Mouse (Mus musculus) layer of hippocampus, adult 18-20 months (tissue): ENCODE data around the gene Arid5b. TPM values are rescaled to one million over a fixed set of nuclear protein-coding genes. Genes with fewer than 3 reads are reported as not detected.

Experiments used
- DNase-seq, 2 experiments: peaks; one replicate each; pipeline ENCODE4 v3.0.0; 2022; ENCODE audit warnings: low spot score in 2 of 2
- total RNA-seq, 2 experiments: library from RNA; stranded (reverse); gene quantifications; 2 replicates each; pipeline ENCODE4 v1.2.3; 2021

The Arid5b gene
- total RNA-seq, 2 experiments from 2014 or later, result 26.9 to 33.5 TPM

DNA sequence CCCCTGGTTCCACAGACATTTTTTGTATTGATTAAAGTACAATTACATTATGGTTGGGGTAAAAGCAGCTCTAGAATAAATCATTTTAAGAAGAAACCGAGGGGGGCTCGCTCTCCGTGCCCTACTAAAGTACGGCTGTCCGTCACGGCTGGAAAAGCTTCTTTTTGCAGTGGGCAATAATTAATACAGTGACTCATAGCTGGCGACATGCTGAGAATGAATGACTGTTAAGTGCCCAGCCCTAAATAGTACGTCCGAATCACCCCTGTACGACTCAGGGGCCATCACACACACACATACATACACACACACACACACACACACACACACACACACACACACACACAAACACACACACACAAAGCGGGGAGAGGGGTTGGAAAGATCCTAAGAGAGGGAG, 75.2 kb downstream of the Arid5b start:
- no peak for DNase-seq

DNA sequence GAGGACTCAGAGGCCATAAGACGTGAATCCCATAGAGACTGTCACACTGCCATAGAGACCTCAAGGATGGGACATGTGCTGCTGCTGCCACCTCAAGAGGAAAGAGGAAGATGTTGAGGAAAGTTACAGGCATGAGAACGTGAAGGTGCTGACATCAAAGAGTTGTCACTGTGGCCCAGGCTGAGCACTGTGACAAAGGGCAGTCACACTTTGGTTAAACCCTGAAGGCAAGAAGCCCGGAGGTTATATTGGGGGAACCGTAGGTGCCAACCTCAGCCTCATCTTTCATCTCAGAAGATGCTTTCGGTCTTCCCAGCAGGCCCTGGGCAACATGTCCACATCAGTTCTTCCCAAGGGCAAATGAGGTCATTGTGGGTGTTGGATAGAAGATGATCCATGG, 79.1 kb downstream of the Arid5b start:
- DNase-seq, result no peak

DNA sequence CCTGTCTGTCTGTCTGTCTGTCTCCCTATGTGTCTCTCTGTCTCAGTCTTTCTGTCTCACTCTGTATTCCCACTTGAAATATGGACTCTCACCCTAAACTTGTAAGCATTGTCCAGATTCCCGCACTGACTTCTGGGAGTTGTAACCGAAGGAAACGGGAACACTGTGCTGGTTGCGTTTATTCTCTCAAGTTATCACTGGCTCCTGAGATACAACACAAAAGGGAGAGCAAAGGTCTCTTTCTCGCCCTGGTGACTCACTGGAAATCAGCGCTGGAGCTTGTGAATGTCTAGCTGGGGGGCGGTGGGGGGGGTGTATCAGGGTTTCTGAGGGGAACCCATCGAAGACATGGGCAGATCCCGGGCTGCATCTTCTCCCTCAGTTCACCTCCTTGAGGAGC, 82.2 kb downstream of the Arid5b start:
- no peak for DNase-seq

DNA sequence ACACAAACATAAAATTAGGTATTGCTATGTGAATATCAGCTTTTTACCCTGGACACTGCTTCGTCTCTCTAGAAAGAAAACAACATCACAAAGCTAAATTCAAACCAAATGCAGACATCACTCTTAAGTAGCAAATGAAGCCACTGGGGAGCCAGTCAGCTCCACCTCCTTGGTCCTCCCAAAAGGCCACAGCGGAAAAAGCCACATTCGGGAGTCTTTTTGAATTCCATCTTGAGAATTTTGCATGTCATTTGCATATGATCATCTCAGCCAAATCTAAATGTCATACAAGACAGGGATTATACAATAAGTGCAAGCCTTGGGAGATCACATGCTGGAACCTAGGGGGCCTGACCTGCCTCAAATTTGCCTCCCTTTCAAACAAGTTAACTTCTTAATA, 85.0 kb downstream of the Arid5b start:
- DNase-seq, result no peak

DNA sequence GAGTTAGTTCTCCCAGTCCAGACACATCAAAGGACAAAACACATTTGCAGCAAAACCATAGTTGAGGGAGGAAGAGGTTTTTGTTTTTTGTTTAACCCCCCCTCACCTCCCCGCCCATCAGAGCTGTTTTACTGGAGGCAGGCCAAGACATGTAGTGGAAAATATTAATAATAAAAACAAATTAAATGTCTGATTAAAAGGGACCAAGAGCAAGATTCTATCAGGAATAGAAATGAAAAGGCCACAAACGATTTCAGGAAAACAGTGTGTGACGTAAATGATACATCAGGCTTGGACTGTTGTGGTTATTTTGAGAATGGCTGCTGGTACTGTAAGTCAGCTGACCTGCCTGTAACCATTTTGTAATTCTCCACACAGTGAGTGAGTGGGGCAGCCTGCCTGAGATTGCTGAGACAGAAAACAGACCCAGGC, 85.7 kb downstream of the Arid5b start:
- DNase-seq, result no peak

DNA sequence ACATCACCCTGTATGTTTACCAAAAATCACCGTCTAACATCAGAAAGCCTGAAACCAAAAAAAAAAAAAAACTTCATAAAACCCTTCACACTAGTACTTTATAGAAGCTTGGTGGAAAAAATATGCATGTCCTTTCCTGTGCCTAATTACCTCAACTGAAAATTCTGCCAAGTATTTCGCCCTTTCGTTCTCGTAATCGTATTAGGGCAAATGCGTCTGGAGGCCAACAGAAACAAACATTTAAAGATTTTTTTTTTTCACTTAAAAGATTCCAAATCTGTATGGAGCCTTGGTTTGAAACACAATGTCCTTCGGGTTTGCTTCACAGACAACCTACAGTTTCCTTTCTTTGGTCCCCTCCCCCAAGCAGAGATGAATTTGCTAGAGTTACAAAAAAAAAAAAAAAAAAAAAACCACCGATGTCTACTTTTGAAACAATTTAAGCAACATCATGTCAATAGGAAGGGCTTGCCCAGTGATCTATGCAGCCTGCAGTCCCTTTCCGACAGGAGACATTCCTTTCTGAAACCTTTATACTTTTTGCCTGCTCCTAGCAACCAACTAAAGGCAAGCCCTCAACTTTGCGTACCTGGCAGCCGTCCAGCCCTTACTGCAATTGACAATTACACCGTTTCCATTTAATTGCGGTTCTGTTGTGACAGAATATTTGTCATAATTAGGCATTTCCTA, 86.7 kb downstream of the Arid5b start:
- DNase-seq, result peak in 1 of 2 experiments; percentile 56

DNA sequence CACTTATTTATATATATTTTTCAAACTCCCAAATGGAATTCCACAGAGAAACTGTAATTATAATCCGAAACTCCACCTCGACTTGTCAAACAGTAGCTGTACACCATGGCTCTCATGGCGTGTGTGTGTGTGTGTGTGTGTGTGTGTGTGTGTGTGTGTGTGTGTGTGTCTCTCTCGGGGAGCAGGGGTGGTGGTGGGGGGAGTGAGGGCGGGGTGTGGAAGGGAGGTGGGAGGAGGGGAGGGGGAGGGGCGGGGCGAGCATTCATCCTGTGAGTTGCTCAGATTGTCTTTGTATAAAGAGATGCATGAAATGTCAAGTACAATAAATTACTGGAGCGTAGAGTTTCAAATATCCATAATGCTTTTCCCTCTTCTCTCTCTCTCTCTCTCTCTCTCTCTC, 87.4 kb downstream of the Arid5b start:
- no peak for DNase-seq

DNA sequence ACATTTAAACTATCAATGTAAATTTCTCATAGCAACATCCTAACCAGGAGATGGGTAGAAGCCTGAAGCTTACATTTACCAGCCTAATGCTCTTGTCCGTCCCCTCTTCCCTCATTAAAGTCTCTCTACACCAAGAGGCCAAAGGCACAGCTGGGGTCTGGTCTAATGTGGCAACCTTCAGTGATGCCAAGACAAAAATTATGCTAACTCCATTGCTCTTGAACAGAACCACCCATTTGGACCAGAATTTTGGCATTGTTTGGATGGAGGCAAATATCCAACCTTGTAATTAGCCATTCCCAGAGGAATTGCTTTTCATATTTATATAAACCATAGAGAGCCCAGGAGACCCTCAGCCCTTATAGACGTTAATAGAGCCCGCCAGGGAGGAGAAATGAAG, 88.7 kb downstream of the Arid5b start:
- DNase-seq, result no peak

DNA sequence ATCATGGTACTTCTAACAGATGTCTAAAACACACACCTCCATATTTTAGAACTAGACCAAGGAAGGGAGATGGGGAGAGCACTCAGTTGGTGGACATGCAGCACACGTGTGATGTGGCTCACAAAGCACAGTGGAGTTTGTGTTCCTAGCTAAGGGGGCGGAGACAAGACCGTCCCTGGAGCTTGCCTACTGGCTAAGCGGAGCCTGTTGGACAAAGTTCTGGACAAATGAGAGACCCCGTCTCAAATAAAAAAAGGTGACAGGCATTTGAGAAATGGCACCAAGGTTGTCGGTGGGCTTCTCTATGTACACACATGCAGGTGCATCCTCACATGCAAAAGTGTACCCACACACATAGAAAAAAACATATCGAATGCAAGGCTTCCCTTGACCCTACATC, 95.4 kb downstream of the Arid5b start:
- DNase-seq, result no peak

DNA sequence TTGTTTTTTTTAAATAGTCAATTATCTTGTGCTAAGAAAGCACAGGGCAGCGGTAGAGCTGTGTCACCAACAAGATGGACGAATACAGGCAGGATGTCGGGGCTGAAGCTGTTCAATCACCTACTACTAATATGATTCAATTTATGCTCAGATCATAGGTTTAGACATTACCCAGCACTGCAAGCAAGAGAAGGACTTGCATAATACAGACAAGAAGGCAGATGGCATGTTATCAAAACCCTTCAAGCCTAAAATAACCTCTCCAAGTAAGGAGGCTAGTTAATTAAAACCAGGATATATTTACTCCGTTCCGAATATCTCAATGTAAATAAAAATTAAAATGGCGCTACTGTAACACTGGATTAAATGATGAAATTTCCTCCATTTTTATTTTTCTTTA, 96.3 kb downstream of the Arid5b start:
- peak in 1 of 2 experiments; percentile 51 for DNase-seq

DNA sequence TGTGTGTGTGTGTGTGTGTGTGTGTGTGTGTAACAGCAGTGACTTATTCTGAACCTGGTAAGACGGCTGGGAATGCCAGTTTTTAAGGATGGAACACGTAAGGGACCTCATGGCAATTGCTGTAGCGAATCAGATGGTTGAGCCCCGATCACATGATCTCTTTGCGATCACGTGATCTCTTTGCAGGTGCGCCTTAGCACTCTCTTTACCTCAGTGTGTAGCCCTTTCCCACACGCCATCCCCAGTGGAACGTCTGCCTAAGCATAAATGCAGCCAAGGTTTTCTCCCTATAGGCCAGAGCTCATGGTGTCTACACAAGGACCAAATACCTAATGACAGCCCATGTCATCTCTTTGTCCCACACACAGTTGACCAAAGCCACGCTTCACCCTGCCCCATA, 97.4 kb downstream of the Arid5b start:
- no peak for DNase-seq

DNA sequence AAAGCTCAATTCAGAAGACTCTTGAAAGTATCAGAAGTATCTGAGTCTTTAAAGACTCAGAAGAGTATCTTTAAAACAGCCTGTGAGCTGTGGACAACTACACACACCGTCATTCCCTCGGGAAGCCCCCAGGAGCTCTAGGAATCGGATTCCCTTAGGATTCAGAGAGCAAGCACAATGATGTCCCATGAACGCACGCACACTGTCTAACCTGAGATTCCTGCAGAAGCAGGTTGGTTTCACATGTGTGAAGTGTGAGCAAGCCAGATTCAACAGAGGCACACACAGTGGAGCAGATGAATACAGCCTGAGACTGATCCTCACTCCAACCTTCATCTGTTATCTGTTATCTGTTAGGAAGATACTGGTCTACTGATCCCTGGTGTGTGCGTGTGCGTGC, 97.8 kb downstream of the Arid5b start:
- DNase-seq, result no peak

DNA sequence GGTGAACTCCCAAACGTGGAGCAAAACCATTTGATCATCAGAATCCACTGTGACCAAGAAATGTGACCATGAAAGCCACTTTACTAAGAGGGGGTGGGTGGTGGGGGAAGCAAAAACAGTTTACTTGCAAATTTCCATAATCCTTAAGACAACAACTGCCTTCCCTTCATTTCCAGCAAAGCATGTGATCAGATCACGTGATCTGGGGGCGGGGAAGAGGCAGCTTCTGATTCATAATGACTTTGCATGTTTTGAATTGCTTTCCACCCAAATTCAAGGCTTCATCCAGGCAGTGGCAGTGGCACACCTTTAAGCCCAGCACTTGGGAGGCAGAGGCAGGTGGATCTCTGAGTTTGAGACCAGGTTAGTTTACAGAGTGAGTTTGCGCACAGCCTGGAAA, 98.4 kb downstream of the Arid5b start:
- DNase-seq, result no peak

DNA sequence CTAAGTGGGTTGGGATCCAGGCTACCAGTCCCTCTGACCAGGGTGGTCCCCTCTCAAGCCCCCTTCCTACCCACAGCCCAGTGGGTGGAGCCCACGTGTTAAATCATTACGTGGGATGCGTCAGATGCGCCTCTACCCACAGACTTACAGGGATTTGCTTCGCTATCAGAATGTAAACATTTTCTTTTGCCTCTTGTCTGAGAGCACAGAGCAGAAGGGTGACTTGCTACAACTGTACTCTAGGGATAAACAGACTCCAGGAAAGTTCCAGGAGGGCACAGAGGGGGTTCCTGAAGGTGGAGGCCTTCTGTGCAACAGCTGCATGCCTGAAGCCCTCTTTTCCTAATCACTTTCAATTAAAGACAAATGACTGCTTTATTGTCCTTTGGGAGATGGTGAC, 98.8 kb downstream of the Arid5b start:
- no peak for DNase-seq

DNA sequence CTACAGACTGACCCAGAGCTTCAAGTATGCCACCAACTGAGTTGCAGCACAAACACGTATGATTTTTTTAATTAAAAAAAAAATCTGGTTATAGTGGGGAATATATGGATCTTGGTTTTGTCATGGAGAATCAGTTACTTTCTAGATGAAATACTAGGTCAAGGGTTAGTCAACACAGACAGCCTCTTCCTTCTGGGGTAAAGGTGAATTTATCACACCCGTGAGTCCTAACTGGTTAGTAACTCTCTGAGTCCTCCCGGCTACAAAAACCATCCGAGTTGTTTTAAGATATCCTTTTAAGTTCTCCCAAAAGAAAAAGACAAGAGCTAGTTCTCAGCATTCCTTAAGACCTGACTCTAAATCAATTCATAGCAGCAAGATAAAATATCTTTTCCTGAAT, 99.2 kb downstream of the Arid5b start:
- DNase-seq, result no peak

DNA sequence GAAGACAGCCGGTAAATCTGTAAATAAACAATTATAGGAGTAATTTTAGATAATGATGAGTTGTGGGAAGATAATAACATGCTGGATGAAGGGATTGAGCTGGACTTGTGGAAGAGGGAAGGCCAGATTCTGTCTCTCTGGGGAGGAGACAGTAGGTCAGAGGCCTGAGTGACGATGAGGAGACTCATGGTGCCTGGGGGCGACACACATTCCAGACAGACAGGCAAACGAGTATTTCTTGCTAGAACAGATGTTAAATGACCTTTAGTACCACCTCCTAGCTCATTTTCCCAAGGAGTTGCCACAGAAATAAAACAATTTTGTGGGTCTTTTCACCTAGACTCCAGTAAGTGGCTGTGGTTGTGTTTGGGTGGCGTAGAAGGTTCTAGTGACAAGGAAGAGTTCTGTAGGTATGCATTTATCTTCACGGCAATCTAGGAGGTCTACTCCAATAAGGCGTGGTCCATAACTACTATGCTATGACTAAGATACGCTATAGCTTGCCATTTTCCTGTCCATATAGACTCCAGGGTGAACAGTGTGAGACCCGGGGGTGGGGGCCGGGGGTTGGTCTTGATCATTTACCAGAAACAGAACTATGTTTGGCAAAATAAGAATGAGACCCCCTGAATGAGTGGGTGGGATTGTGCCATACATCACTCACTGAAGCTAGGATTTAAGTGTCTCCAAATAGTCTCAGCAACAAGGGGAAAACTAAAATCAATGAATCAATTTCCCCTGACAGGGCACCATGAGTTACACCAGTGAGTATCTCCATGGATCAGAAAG, 100.6 kb downstream of the Arid5b start:
- no peak for DNase-seq

DNA sequence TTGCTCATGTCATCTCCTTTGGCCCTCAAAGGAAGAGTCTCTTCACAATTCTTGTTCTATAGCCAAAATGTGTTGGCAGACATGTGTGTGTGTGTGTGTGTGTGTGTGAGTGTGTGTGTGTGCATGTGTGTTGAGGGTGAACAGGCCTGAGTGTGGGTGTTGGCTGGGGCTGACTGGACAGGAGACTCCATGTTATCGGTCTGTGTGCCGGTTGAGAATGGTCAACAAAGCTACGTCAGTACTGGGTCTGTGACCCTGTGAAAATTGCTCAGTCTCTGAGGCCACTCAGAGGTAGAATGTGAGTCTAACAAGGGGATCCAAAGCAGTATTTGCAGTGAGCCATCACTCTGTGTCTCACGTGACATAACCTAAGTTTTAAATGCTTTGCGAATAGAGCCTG, 102.7 kb downstream of the Arid5b start:
- no peak for DNase-seq

DNA sequence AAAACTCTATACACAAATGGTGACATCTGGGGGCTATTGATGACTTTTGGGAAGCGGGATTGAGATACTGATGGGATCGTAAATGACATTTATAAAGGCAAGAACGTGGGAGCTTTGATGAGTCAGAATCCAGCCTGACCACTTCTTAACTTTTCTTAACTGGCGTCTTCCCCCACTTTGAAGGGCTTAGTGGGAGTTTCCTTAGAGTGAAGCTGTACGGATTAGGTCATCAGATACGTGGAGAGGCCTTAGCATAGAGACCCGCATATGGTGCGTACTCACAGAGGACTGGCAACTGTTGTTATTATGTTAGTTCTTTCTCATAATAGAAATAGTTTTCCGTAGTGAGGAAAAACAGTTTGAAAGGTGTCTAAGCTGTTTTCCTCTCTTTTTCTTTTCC, 104.9 kb downstream of the Arid5b start:
- DNase-seq, result no peak

DNA sequence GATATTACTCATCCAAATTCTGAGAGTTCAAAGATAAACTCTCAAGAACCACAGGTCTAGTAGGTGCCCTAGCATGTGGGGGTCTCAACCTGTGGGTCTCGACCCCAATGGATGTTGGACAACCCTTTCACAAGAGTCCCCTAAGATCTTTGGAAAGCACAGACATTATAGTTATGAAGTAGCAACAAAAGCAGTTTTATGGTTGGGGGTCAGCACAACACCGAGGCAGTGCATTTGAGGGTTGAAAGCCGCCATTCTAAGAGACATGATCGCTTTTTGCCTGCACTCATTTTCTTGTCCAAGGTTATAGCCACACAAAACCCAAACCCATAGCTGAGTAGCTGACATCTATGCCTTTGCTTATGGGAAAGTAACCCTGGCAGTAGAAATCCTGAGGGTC, 105.6 kb downstream of the Arid5b start:
- no peak for DNase-seq

DNA sequence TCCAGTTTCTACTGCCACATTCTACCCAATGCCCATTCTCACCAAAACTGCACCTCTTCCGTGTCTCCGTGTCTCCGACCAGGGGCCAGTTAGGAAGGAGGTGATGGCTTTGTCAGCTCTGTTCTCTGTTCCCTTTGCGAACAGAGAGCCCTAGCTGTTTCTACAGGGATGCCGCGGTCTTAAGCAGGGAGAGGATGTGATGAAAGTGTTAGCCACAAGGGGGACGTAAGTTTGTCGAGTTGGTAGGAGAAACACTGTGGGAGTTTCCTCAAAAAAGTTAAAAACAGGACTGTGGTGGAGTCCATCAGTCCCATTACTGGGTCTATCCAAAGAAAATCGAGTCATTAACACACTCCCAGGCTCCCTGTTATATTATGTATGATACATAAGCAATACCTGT, 106.6 kb downstream of the Arid5b start:
- DNase-seq, result no peak

DNA sequence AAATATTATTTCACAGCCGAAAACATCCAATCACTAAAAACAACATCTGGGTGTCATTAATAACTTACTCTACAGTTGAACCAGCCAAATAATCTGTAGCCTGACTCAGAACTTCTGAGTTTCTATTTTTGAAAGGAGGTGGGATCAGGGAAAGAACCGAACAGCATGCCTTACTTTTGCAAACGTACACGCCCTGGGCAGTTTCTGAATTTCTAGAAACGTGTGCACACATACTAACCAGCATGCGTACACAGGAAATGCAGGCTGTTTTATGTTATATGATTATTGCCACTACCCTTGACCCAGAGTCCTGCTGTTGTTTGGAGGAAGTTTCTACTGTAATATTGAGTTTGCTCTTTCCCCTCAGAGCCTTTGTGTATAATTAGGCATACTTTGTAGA, 109.9 kb downstream of the Arid5b start:
- DNase-seq, result no peak

DNA sequence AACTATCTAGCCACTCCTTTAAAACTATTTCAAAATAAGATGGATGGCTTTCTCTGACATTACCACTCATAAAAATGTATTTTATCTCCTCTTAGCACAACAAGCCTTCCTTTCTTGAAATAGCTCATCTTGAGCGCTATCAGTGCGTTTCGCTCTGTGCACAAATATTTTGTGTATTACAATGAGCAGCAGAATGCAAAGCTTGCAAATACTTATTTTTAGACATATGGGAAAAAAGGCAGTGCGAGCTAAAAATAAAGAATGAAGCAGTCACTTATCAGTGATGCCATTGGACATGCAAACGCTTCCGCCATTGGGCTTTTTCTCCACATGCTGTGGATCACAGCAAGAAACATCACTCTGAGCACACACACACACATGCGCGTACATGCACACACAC, 110.4 kb downstream of the Arid5b start:
- no peak for DNase-seq

DNA sequence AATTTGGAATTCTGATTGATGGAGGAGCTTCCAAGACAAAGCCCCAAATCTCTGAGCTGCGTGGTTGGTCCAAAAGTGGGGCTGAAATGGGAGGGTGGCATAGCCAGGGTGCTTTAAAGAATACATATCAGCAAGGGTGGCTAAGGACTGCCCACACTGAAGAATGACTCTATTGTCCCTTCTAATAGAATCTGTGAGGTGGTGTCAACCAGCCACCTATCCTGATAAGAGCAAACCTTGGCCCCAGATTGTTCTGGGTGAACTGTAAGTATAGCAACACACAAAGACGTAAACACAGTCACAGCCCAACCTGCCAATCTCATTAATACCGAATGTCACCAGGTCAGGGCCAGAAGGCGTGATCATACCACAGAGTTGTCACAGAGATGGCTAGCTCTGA, 111.4 kb downstream of the Arid5b start:
- DNase-seq, result no peak
